Mouse (Mus musculus): ENCODE measurements at regions not wholly inside any gene's neighbourhood (a gene's known extent, or its start where the extent isn't known, plus 50 kb on each side); places are given as distances from the start of the nearest gene placed in this dataset.
A peak's percentile ranks its signal among the peaks of the same experiment; 100 is the strongest.
"Not testable (repeated sequence)": the region's sequence is repeated elsewhere in the genome, so short reads cannot be mapped to it uniquely, and the experiment has no call there.

DNA sequence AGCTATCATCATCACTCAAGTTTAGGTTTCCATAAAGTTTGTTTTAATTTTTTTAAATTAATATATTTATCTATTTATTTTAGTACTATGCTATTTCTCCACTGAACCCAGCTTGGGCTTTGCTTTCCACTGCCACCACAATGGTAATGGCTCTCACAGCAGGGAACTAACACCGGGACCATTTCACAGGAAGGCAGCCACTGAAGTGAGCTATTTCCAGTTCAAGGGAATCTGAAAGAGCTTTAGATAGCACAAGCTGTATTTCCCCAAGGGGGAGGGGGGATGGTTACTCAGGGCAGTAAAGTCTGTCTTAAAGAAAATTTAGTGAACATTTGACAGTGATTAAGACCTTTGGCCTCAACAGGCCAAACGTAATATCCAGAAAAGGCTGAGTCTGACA lies 375.6 kb downstream of the Efhb start:
- no peak for ATAC-seq (ENCODE audit: low FRiP score)
- Histone ChIP-seq H3K9ac (replicated peaks; ENCODE audit: low read length, poor library complexity, severe bottlenecking) (no peak overlapping the region), H3K9me3 (ENCODE audit: low read length) (no peaks in the 10 kb centered on the region), H3K27ac (ENCODE audit: low read depth, low read length) (no peak overlapping the region), H3K36me3 (ENCODE audit: insufficient read depth, low read length) (no peaks in the 10 kb centered on the region), H3K4me3 (ENCODE audit: low read depth, low read length) (no peak overlapping the region), H3K4me1 (ENCODE audit: insufficient read depth, low read length) (no peaks in the 10 kb centered on the region), H3K27me3 (ENCODE audit: insufficient read depth, low read length) (no peaks in the 10 kb centered on the region), H3K4me2 (ENCODE audit: low read depth, low read length, poor library complexity, severe bottlenecking) (no peak overlapping the region)
- 41% methylated on average over 2 of the region's 2 CpGs for WGBS
- DNase-seq (ENCODE audit: low spot score) = no peak
- no peak for TF ChIP-seq CTCF (IDR thresholded peaks at IDR 0.05)

DNA sequence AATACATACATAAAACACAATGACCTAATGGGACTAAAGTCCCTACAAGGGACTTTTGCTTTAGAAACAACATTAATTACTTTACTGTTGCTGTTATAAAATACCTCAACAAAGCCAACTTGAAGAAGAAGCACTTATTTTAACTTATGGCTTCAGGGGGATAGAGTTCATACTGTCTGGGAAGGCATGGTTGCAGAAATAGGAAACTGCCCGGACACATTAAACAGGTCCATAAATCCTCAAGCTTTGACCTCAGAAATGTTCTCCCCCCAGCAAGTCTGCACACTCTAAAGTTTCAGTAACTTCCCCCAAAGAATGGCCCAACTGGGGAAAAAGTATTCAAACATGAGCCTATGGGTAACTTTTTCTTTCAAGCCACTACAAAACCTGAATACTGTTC lies 380.9 kb downstream of the Efhb start:
- ATAC-seq (ENCODE audit: low FRiP score) = no peak
- no peaks in the 10 kb centered on the region for H3K4me1 ChIP-seq (ENCODE audit: insufficient read depth, low read length)
- H3K9me3 ChIP-seq (ENCODE audit: low read length) = no peaks in the 10 kb centered on the region
- no peak overlapping the region for H3K4me2 ChIP-seq (ENCODE audit: low read depth, low read length, poor library complexity, severe bottlenecking)
- TF ChIP-seq CTCF (IDR thresholded peaks at IDR 0.05) = no peak
- no peaks in the 10 kb centered on the region for H3K27me3 ChIP-seq (ENCODE audit: insufficient read depth, low read length)
- H3K27ac ChIP-seq (ENCODE audit: low read depth, low read length) = no peak overlapping the region
- H3K4me3 ChIP-seq (ENCODE audit: low read depth, low read length) = no peak overlapping the region
- WGBS = 98% methylated on average over 1 of the region's 1 CpGs
- no peaks in the 10 kb centered on the region for H3K36me3 ChIP-seq (ENCODE audit: insufficient read depth, low read length)
- no peak for DNase-seq (ENCODE audit: low spot score)
- no peak overlapping the region for H3K9ac ChIP-seq (replicated peaks; ENCODE audit: low read length, poor library complexity, severe bottlenecking)

DNA sequence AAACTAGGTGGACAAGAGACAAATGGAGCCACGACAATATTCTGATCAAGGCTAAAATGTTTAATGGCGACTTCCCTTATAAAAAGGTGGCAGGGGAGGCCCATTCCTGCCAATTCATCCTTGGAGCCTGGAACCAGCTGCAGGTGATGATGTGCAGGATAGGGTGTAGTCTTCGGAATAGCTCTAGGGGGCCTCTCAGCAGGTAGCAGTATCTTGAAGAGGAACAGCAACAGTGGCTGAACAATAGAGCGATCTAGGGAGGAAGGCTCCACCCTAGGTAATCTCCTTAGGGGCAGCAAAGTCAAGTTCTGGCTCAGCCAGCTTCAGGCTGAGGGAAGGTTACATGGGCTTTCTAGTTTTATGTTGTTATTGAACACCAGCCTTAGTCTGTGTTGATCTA lies 383.8 kb downstream of the Efhb start:
- H3K9me3 ChIP-seq (ENCODE audit: low read length); H3K9ac ChIP-seq (replicated peaks; ENCODE audit: low read length, poor library complexity, severe bottlenecking); H3K4me3 ChIP-seq (ENCODE audit: low read depth, low read length); H3K4me2 ChIP-seq (ENCODE audit: low read depth, low read length, poor library complexity, severe bottlenecking); H3K27ac ChIP-seq (ENCODE audit: low read depth, low read length); H3K27me3 ChIP-seq (ENCODE audit: insufficient read depth, low read length); ATAC-seq (ENCODE audit: low FRiP score); DNase-seq (ENCODE audit: low spot score); H3K36me3 ChIP-seq (ENCODE audit: insufficient read depth, low read length); H3K4me1 ChIP-seq (ENCODE audit: insufficient read depth, low read length): not testable (repeated sequence)
- WGBS = 57% methylated on average over 4 of the region's 4 CpGs

DNA sequence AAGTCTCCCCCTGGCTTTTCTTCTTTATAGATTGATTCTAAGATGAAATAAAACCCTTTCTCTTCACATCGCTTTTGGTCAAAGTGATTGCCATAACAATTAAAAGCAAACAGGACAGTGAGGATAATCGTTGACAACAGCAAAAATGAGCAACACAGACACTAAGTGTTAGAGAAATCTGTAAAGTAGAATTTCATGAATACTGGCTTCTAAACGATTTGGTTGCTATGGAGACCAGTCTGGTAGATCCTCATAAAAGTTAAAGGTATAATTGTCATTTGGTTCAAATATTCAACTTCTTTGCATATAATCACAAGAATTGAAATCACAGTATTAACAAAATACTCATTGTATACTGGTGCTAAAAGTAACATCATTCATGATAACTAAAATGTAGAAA lies 401.4 kb downstream of the Efhb start:
- Histone ChIP-seq H3K9me3 (ENCODE audit: low read length) (no peaks in the 10 kb centered on the region), H3K27ac (ENCODE audit: low read depth, low read length) (no peak overlapping the region), H3K4me2 (ENCODE audit: low read depth, low read length, poor library complexity, severe bottlenecking) (no peak overlapping the region), H3K9ac (replicated peaks; ENCODE audit: low read length, poor library complexity, severe bottlenecking) (no peak overlapping the region), H3K27me3 (ENCODE audit: insufficient read depth, low read length) (no peaks in the 10 kb centered on the region), H3K36me3 (ENCODE audit: insufficient read depth, low read length) (no peaks in the 10 kb centered on the region), H3K4me1 (ENCODE audit: insufficient read depth, low read length) (no peaks in the 10 kb centered on the region), H3K4me3 (ENCODE audit: low read depth, low read length) (no peak overlapping the region)
- ATAC-seq (ENCODE audit: low FRiP score) (no peak), DNase-seq (ENCODE audit: low spot score) (peak; percentile 33)
- WGBS = 60% methylated on average over 3 of the region's 3 CpGs
- TF ChIP-seq CTCF (IDR thresholded peaks at IDR 0.05) = no peak

All from midbrain, postnatal 0 days (tissue).